Mouse (Mus musculus): ENCODE measurements at regions not wholly inside any gene's neighbourhood (a gene's known extent, or its start where the extent isn't known, plus 50 kb on each side); places are given as distances from the start of the nearest gene placed in this dataset.
"Not testable (repeated sequence)": the region's sequence is repeated elsewhere in the genome, so short reads cannot be mapped to it uniquely, and the experiment has no call there.

DNA sequence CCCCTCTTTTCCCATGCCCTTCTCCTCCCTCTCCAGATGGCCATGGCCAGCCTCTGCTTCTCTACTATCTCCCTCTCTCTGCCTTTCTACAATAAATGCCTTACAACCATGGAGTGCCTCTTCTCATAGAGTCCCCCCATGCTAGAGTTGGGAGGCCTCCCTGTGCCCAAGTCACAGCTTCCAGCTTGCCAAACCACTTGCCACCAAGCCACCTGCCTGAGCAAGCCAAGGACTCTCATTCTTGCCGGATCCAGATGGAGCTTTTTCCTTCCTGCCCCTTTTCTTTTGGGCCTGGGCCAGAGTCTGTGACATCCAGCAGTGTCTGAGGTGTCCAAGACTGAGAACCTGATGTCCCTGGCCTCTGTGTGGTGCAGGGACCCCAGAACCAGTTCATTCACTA, 367.4 kb upstream of the Arhgap42 start:
- DNase-seq, result no peak

GRCm38 (mm10) chr9:9591263-9591662, 352.4 kb upstream of the Arhgap42 start:
- no peak for DNase-seq

DNA sequence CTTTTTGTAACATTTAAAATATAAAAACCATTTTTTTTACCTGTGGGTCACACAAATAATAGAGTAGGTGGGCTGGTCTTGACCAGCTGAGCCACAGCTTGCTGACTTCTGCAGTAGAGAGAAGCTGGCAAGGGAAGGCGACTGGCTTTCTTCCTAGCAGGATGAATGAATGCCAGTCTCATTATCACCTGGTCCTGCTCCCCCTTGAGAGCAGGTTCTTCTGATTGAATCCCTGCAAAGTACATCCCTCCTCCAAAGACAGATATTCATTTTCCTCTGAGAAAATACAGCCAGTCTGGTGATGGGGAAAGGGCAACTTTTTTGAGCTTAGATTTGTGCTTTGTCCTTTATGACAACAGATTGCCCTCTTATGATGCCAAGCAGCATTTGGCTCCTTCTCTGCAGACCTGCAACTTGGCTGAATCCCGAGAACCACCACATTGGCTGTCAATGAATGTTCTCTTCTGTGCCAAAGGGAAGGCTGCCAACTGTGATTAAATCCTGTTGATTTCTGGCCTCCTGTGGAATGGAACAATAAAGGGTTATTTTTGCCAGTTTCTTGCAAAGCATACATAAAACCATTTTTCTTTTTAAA, 344.2 kb upstream of the Arhgap42 start:
- no peak for DNase-seq

- DNase-seq, result no peak
Observed at GRCm38 (mm10) chr9:9582301-9583010, 343.6 kb upstream of the Arhgap42 start.

DNA sequence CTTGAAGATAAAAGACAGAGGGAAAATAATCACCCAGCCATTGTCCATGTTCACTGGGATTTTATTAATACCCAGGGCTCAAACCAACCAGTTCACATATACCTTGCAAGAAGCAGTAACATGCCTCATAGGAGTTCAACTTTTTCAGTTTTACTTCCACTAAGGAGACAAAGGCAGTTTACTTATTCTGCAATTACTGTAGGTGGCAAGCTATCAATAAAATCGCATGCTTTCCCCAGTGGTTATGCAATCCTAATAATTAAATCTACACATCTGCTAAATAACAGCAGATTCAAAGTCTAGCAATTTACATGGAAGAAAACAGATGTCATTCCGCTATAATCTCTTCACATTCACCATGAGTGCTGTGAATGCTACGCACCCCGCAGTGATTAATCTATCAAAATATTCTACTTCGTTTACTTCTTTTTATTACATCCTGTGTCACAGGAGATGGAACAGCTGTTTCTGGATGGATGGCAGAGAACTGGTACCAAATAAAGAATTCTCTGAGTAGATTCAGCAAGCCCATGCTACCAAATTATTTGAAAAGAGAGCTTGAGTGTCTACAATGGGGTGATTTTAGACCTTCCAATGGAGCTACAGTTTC, 329.2 kb upstream of the Arhgap42 start:
- no peak for DNase-seq

DNA sequence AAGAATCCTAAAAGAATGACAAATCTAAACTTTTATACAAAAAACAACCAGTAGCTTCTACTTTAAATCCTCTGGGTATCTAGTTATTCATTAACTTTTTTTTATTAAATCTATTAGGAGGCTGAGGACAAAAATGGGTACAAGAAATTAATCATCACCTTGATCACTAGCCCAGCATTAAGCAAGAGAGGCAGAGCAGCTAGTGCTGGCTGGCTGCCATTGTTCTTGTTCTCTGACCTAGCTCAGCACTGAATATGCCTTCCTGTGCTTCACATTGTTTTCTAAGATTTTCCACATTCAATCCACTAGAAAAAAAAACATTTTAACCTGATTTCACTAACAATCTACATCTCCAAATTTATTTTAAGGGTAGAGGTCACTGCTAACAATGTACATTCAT, 325.6 kb upstream of the Arhgap42 start:
- DNase-seq, result peak; percentile 4

DNA sequence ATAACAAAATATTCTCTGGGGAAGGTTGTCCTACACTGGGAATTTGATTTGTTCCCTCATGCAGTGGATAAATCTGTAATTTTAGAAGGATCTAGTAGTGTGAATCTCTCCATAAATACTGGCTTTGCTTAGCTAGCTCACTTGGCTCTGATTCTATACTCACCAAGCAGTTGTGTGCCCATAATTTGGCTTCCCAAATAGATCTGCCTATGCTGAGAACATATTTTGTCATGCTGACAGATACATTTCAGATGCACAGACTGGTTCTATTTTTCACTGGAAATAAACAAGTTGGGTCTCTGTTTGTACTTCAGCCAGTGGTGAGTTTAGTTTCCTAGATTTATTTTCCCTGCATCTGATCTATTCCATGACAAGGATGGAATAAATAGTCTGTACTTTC, 309.8 kb upstream of the Arhgap42 start:
- no peak for DNase-seq

DNA sequence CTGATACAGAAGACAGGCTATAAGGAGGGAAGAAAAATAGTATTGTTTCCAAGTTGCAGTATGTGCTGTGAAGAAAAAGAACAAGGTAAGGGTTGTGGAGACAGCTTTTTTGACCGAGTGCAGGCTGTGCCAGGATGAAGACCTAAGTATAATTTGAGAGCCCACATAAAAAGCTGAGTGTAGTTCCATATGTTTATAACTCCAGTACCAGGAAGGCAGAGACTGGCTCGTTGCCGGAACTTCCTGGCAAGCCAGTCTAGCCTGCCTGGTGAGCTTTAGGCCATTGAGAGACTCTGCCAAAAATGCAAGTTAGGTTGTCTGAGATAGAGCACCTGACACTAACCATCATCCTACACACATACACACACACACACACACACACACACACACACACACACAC, 308.7 kb upstream of the Arhgap42 start:
- DNase-seq, result no peak

DNA sequence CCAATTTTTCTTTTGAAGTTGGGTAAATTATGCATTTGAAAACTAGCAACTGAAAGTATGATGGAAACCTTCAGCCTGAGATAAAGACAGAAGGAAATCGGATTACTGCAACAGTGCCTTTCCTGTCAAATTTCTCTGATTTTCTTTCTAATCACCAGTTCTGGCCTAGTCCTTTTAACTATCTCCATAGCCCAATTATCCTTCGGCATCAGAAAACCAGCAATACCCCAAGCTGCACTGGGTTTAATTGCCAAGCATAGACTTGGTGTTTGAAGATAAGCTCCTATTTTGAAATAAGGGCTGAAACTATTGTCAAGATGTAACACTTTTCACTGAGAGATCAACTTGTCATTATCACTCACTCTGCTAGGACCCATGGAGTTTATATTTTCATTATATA, 308.2 kb upstream of the Arhgap42 start:
- no peak for DNase-seq

DNA sequence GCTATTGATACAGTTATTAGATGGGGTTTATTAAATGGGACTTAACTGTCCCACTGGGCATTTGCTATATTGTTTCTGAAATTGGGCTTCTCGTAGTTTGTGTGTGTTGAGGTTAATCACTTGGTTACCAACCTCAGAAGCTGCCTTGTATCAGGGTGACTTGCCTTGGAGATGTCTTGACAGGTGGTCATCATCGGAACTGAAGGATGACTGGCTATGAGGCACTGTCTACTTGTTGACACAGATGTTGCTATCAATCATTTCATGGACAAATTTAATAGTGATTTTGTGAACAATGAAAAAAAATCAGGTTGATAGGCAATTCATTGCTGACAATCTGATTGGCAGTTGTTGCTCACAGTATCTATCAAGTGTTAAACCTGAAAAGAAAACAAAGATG, 261.4 kb upstream of the Arhgap42 start:
- DNase-seq, result no peak

GRCm38 (mm10) chr9:9493594-9494182, 254.8 kb upstream of the Arhgap42 start:
- no peak for DNase-seq

- no peak for DNase-seq
Observed at GRCm38 (mm10) chr9:9477145-9477544, 238.2 kb upstream of the Arhgap42 start.

DNA sequence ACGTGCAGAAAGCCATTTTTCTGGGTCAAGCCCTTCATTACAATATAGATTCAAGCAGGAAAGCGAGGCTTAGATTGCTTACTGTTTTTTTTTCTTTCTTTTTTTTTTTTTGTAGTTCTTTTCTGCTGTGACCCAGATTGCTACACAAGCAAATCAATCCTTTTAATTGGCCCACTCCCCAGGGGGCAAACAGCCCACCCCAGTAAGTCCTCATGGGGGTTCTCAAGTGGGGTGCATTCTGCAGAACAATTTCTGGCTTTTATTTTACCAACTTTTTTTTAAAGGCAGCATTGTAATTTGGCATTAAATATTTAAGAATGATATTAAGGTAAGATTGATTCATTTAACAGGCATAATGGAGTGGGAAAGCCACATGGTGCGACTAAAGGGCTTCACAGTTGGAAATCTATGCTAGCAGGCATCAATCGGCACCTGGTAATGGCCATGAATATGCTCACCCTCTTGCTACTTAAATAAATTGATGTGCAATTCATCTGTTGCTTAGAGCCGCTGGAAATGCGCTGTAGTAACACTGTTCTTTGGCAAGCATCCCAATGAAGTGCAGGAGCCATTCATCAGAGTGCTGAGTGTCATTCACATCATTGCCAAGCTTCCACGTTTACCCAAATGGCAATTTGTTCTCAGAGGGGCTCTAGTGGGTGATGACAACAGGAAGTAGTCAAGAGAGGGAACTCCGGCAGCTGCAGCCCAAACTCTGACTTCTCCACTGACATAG, 236.3 kb upstream of the Arhgap42 start:
- no peak for DNase-seq

- DNase-seq, result no peak
Observed at GRCm38 (mm10) chr9:9444213-9444612, 205.3 kb upstream of the Arhgap42 start.

- DNase-seq, result no peak
Observed at GRCm38 (mm10) chr9:9420326-9420725, 181.4 kb upstream of the Arhgap42 start.

GRCm38 (mm10) chr9:9412460-9413181, 173.7 kb upstream of the Arhgap42 start:
- DNase-seq, result no peak

GRCm38 (mm10) chr9:9394190-9394589, 155.3 kb upstream of the Arhgap42 start:
- not testable (repeated sequence) for DNase-seq

GRCm38 (mm10) chr9:9376650-9377189, 137.8 kb upstream of the Arhgap42 start:
- DNase-seq, result no peak

DNA sequence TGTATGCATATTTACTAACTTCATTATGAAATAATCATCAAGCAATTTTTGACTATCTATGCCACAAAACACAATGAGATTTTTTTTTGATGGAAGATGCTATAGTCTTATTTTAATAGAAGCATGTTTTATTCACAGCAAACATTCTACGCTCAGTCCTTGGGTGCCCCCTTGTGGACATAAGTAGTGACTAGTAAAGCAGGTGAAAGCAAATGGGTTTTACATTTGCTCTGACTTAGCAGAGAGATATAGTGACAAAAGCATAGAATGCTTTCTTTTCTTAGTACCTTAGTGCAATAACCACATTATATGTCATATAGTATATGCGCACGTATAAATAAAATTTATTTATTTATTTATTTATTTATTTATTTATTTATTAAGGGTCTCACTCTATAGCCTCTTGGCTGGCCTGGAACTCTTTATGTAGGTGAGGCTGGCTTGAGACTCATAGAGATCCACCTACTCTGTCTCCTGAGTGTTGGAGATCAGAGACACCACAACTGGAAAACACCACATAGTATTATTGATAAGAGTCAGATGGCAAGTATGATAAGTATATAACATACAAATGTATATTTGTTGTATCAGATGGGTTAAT, 136.5 kb upstream of the Arhgap42 start:
- peak; percentile 88 for DNase-seq

DNA sequence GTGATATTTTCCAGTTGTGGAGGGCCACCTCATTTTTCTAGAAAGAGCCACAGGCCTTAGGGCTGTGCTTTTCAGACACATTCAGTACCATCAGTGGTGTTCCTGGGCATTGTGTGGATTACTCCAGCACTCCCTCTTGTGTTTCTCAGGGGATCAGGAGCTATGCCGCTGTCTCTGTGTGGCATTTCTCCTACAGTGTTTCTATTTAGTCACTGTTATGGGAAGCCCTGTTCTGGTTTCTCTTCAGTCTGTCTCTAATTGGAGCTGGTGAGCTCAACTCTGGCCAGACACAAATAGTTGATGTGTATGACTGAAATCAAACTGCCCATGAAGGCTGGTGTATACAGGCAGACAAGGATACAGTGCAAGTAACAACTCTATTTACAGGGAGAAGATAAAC, 133.7 kb upstream of the Arhgap42 start:
- peak; percentile 10 for DNase-seq

- DNase-seq, result no peak
Observed at GRCm38 (mm10) chr9:9368731-9369130, 129.8 kb upstream of the Arhgap42 start.

All from lung, postnatal 36 days (tissue).